Mouse (Mus musculus) heart, postnatal 4 days (tissue): ENCODE measurements around the gene Cep295. TPM values are rescaled to one million over a fixed set of nuclear protein-coding genes. Genes with fewer than 3 reads are reported as not detected.

Source experiments
- microRNA-seq, 2 experiments: library from miRNA; unstranded; fragments of <30 nt; microRNA quantifications; one replicate each; pipeline ENCODE4 v1.2.0; 2021 to 2022
- total RNA-seq, 2 experiments: library from RNA; stranded (reverse); gene quantifications; 2 replicates each; pipeline ENCODE4 v1.2.3; 2021

Gene Cep295
- total RNA-seq, 2 experiments from 2014 or later, result 19.4 to 22.4 TPM

Small RNA genes lying within 50 kb of the gene (microRNA-seq; reads per million reads assigned to microRNA genes)
- gene Gm49349 (0 reads per million in 2 experiments), gene mmu-mir-7650 (0 reads per million in 2 experiments)

Other genes with a start within 250 kb of the Cep295 start
- gene Hephl1, start 245.7 kb downstream of the Cep295 start, total RNA-seq, result under 1 TPM; 0.05 to 0.09 TPM
- 1 to 10 TPM; 1.7 to 1.9 TPM for gene Vstm5, start 118.7 kb downstream of the Cep295 start, total RNA-seq
- gene Med17, start 77.9 kb downstream of the Cep295 start, total RNA-seq, result 10 to 100 TPM; 20.7 to 22.1 TPM
- 10 to 100 TPM; 49.5 to 58.1 TPM for gene Taf1d, start 51.6 kb downstream of the Cep295 start, total RNA-seq
- 10 to 100 TPM; 10.8 to 11.1 TPM for gene 4931406C07Rik, start 51.3 kb downstream of the Cep295 start, total RNA-seq
- 10 to 100 TPM; 23.1 to 23.9 TPM for gene Smco4, start 135.6 kb upstream of the Cep295 start, total RNA-seq